Comparison of ENCODE assay signal across 14 mouse cellular contexts in genomic region chr2:54265453-54265823, GRCm38 (mm10).
"Had no signal": no experiment of that assay in that cellular context is flagged by ENCODE, and none has a peak within 500 bp of the region (broad histone marks: within the 10 kb centered on the region; RNA-seq: fewer than 3 reads in every experiment).

No protein-coding gene starts in this region.

- DNase-seq: kidney, adult 18-20 months; kidney, postnatal 10 days; kidney, postnatal 4 days; liver; liver, embryonic 13.5 days; liver, postnatal 0 days; lung, postnatal 14 days; thymus, postnatal 4 days had no signal

- H3K9me3 ChIP-seq: limb, embryonic 12.5 days; liver, embryonic 13.5 days; lung, embryonic 15.5 days; megakaryocyte, embryonic 14.5 days had no signal

- H3K27ac ChIP-seq: layer of hippocampus, adult 2 months; limb, embryonic 12.5 days; liver, embryonic 13.5 days; lung, embryonic 15.5 days; macrophage; stomach, postnatal 0 days had no signal

- H3K36me3 ChIP-seq: limb, embryonic 12.5 days; liver, embryonic 13.5 days; lung, embryonic 15.5 days had no signal

- H3K4me3 ChIP-seq: layer of hippocampus, adult 2 months; limb, embryonic 12.5 days; liver, embryonic 13.5 days; lung, embryonic 15.5 days; megakaryocyte, embryonic 14.5 days had no signal

- ATAC-seq: liver, postnatal 0 days had no signal

- H3K4me1 ChIP-seq: limb, embryonic 12.5 days; liver, embryonic 13.5 days; lung, embryonic 15.5 days; megakaryocyte, embryonic 14.5 days had no signal

- H3K27me3 ChIP-seq: limb, embryonic 12.5 days; liver, embryonic 13.5 days; lung, embryonic 15.5 days; megakaryocyte, embryonic 14.5 days had no signal

- H3K4me2 ChIP-seq: limb, embryonic 12.5 days; liver, embryonic 13.5 days; lung, embryonic 15.5 days had no signal

- H3K9ac ChIP-seq: limb, embryonic 12.5 days; liver, embryonic 13.5 days; liver, postnatal 0 days; lung, embryonic 15.5 days had no signal
